Mouse (Mus musculus): ENCODE results near the gene Rbfox3.

DNA sequence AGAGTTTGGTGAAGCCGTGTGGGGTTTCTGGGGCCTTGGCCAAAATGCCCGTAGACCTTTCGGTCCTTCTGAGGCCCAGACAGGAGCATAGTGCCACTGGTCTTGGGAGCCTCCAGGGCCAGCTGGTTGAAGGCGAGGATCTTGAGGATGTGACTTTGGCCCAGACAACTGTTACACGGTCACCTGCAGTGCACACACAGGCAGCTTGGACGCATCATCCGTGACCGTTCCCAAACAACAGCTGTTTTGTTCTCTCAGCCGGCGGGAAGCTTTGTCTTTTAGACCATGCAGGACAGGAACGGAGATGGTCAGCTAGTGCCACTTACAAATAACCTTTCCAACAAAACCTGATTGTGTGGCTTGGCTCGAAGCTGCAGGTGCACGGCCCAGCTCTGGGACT lies 439.7 kb downstream of the Rbfox3 start:
- no peak for TF ChIP-seq CTCF (IDR thresholded peaks at IDR 0.05; ENCODE audit: control insufficient read depth, insufficient read depth, low read length)
- no peak for TF ChIP-seq POLR2A (IDR thresholded peaks at IDR 0.05; ENCODE audit: borderline replicate concordance, control insufficient read depth, low read depth, low read length)
